Mouse (Mus musculus) CH12.LX (cell line): ENCODE results near the gene Fam168a. TPM values are rescaled to one million over a fixed set of nuclear protein-coding genes. Genes with fewer than 3 reads are reported as not detected.
A peak's percentile ranks its signal among the peaks of the same experiment; 100 is the strongest.

ENCODE experiments used
- DNase-seq: peaks from one replicate; pipeline ENCODE4 v3.0.0-alpha.2; 2013; ENCODE audit errors: extremely low read depth
- H3K27ac ChIP-seq: 2 replicates; pipeline ENCODE4 v1.5.1; 2012; ENCODE audit warnings: low read depth, mild to moderate bottlenecking, control low read depth, moderate library complexity; ENCODE audit not compliant: insufficient read depth
- H3K27me3 ChIP-seq: replicated peaks from 2 replicates; pipeline ENCODE3; 2012; ENCODE audit warnings: inconsistent platforms
- H3K36me3 ChIP-seq, 2 experiments: replicated peaks in 1 of 2; 2 replicates each; pipeline versions ENCODE3 to v1.6.1; 2012; ENCODE audit warnings: inconsistent platforms in 1 of 2, low read length in 1 of 2, mild to moderate bottlenecking in 1 of 2, mixed read lengths in 1 of 2, moderate library complexity in 1 of 2; ENCODE audit not compliant: control insufficient read depth in 1 of 2, insufficient read depth in 1 of 2
- H3K4me1 ChIP-seq, 2 experiments: 2 replicates each; pipeline ENCODE4 v1.6.1; 2012; ENCODE audit warnings: inconsistent platforms in 1 of 2, moderate library complexity in 1 of 2; ENCODE audit not compliant: insufficient read depth in 2 of 2, control insufficient read depth in 1 of 2
- H3K4me2 ChIP-seq: 2 replicates; pipeline ENCODE4 v1.6.1; 2012; ENCODE audit warnings: low read depth, mild to moderate bottlenecking, control low read depth; ENCODE audit not compliant: poor library complexity, insufficient read depth, severe bottlenecking
- H3K4me3 ChIP-seq, 3 experiments: fragments of 150-350 bp in 1 of 3; sonication (generic) in 1 of 3; replicated peaks in 1 of 3; 2 replicates each; pipeline versions ENCODE3 to v1.5.1; 2011 to 2012; ENCODE audit warnings: low read depth in 2 of 3, low read length in 2 of 3, mild to moderate bottlenecking in 2 of 3, moderate library complexity in 2 of 3, control low read depth in 1 of 3, improper control_type of control experiment in 1 of 3, inconsistent platforms in 1 of 3, mixed read lengths in 1 of 3; ENCODE audit not compliant: poor library complexity in 1 of 3
- H3K79me2 ChIP-seq: replicated peaks from 2 replicates; pipeline ENCODE4 v1.6.1; 2012; ENCODE audit warnings: mild to moderate bottlenecking, moderate library complexity; ENCODE audit not compliant: control insufficient read depth, poor library complexity, insufficient read depth, severe bottlenecking; ENCODE audit errors: extremely low read depth
- H3K9ac ChIP-seq: 2 replicates; pipeline ENCODE4 v1.6.1; 2012; ENCODE audit warnings: low read depth, mild to moderate bottlenecking, control low read depth, moderate library complexity; ENCODE audit not compliant: insufficient read depth
- H3K9me3 ChIP-seq: replicated peaks from 2 replicates; pipeline ENCODE3; 2012; ENCODE audit warnings: low read length, inconsistent platforms, mixed read lengths
- BHLHE40 ChIP-seq: IDR thresholded peaks from 2 replicates; pipeline ENCODE4 v1.6.1; 2011; ENCODE audit warnings: mild to moderate bottlenecking, low read depth, low read length, improper control_type of control experiment
- CHD2 ChIP-seq: IDR thresholded peaks from 2 replicates; pipeline ENCODE4 v1.6.1; 2011; ENCODE audit warnings: low read length, improper control_type of control experiment
- CTCF ChIP-seq, 2 experiments: IDR thresholded peaks in 1 of 2; conservative IDR thresholded peaks in 1 of 2; 2 replicates each; pipeline ENCODE4 v1.5.1; 2011 to 2012; ENCODE audit warnings: low read depth in 2 of 2, low read length in 2 of 2, improper control_type of control experiment in 1 of 2, inconsistent platforms in 1 of 2, mild to moderate bottlenecking in 1 of 2, moderate library complexity in 1 of 2
- ELF1 ChIP-seq: IDR thresholded peaks from 2 replicates; pipeline ENCODE4 v1.6.1; 2014; ENCODE audit warnings: low read depth, mild to moderate bottlenecking, inconsistent platforms, low read length, improper control_type of control experiment
- ETS1 ChIP-seq: conservative IDR thresholded peaks from 2 replicates; pipeline ENCODE4 v1.6.1; 2012; ENCODE audit warnings: low read depth, mild to moderate bottlenecking, inconsistent platforms, low read length, improper control_type of control experiment, moderate library complexity
- GABPA ChIP-seq: IDR thresholded peaks from 2 replicates; pipeline ENCODE4 v1.6.1; 2012; ENCODE audit warnings: low read depth, low read length, improper control_type of control experiment, inconsistent platforms; ENCODE audit not compliant: insufficient replicate concordance
- HCFC1 ChIP-seq: IDR thresholded peaks from 2 replicates; pipeline ENCODE4 v1.6.1; 2012; ENCODE audit warnings: low read depth, mild to moderate bottlenecking, inconsistent platforms, low read length, improper control_type of control experiment
- IRF4 ChIP-seq: IDR thresholded peaks from 2 replicates; pipeline ENCODE4 v1.6.1; 2014; ENCODE audit warnings: low read depth, mild to moderate bottlenecking, inconsistent platforms, low read length, improper control_type of control experiment
- JUN ChIP-seq: IDR thresholded peaks from 2 replicates; pipeline ENCODE4 v1.6.1; 2011; ENCODE audit warnings: low read depth, mild to moderate bottlenecking, low read length, improper control_type of control experiment, moderate library complexity; ENCODE audit not compliant: insufficient read depth
- JUND ChIP-seq: conservative IDR thresholded peaks from 2 replicates; pipeline ENCODE4 v1.6.1; 2011; ENCODE audit warnings: low read depth, low read length, improper control_type of control experiment
- KAT2A ChIP-seq: IDR thresholded peaks from 2 replicates; pipeline ENCODE4 v1.6.1; 2012; ENCODE audit warnings: low read length, improper control_type of control experiment, inconsistent platforms; ENCODE audit not compliant: insufficient replicate concordance
- MAX ChIP-seq: IDR thresholded peaks from 2 replicates; pipeline ENCODE4 v1.6.1; 2011; ENCODE audit warnings: low read length, improper control_type of control experiment
- MAZ ChIP-seq: IDR thresholded peaks from 2 replicates; pipeline ENCODE4 v1.6.1; 2012; ENCODE audit warnings: low read depth, mild to moderate bottlenecking, inconsistent platforms, low read length, improper control_type of control experiment, moderate library complexity
- MEF2A ChIP-seq: IDR thresholded peaks from 2 replicates; pipeline ENCODE4 v1.6.1; 2014; ENCODE audit warnings: low read depth, mild to moderate bottlenecking, inconsistent platforms, low read length, improper control_type of control experiment, borderline replicate concordance
- MXI1 ChIP-seq: IDR thresholded peaks from 2 replicates; pipeline ENCODE4 v1.6.1; 2011; ENCODE audit warnings: mild to moderate bottlenecking, low read depth, low read length, improper control_type of control experiment
- MYC ChIP-seq: IDR thresholded peaks from 2 replicates; pipeline ENCODE4 v1.6.1; 2011; ENCODE audit warnings: low read depth, mild to moderate bottlenecking, improper control_type of control experiment, low read length
- NELFE ChIP-seq: IDR thresholded peaks from 2 replicates; pipeline ENCODE4 v1.6.1; 2011; ENCODE audit warnings: low read depth, low read length, improper control_type of control experiment
- NRF1 ChIP-seq: IDR thresholded peaks from 2 replicates; pipeline ENCODE4 v1.6.1; 2014; ENCODE audit warnings: low read depth, mild to moderate bottlenecking, inconsistent platforms, low read length, improper control_type of control experiment, moderate library complexity
- PAX5 ChIP-seq: IDR thresholded peaks from 2 replicates; pipeline ENCODE4 v1.6.1; 2012; ENCODE audit warnings: low read length, inconsistent platforms, mixed read lengths
- POLR2A ChIP-seq: IDR thresholded peaks from 2 replicates; pipeline ENCODE4 v1.6.1; 2011; ENCODE audit warnings: low read depth, mild to moderate bottlenecking, improper control_type of control experiment, low read length
- SIN3A ChIP-seq: IDR thresholded peaks from 2 replicates; pipeline ENCODE4 v1.6.1; 2012; ENCODE audit warnings: low read length, improper control_type of control experiment, inconsistent platforms
- SMC3 ChIP-seq: IDR thresholded peaks from 2 replicates; pipeline ENCODE4 v1.6.1; 2011; ENCODE audit warnings: low read depth, low read length, improper control_type of control experiment
- TBP ChIP-seq: conservative IDR thresholded peaks from 2 replicates; pipeline ENCODE4 v1.6.1; 2011; ENCODE audit warnings: low read depth, low read length, improper control_type of control experiment
- TCF12 ChIP-seq: IDR thresholded peaks from 2 replicates; pipeline ENCODE4 v1.6.1; 2014; ENCODE audit warnings: low read depth, mild to moderate bottlenecking, inconsistent platforms, low read length, improper control_type of control experiment
- UBTF ChIP-seq: IDR thresholded peaks from 2 replicates; pipeline ENCODE4 v1.6.1; 2012; ENCODE audit warnings: low read depth, mild to moderate bottlenecking, inconsistent platforms, low read length, improper control_type of control experiment, moderate library complexity
- ZMIZ1 ChIP-seq: IDR thresholded peaks from 2 replicates; pipeline ENCODE4 v1.6.1; 2012; ENCODE audit warnings: low read depth, mild to moderate bottlenecking, inconsistent platforms, low read length, improper control_type of control experiment
- ZNF384 ChIP-seq: IDR thresholded peaks from 2 replicates; pipeline ENCODE4 v1.6.1; 2012; ENCODE audit warnings: low read depth, low read length, improper control_type of control experiment, inconsistent platforms
- dilution Hi-C: fragments of 300-500 bp; cut with MboI; formaldehyde crosslinking; loops from 2 replicates; pipeline ENCODE4 v1.14.3; 2020; ENCODE audit warnings: low sequenced_read_pairs; ENCODE audit not compliant: extremely low pct_unique_long_range_greater_than_20kb, extremely low pct_ligation_motif_present
- in situ Hi-C: fragments of 300-500 bp; cut with MboI; formaldehyde crosslinking; loops from 3 replicates; pipeline ENCODE4 v1.14.3; 2019; ENCODE audit warnings: low sequenced_read_pairs, low pct_ligation_motif_present, low pct_unique_long_range_greater_than_20kb, mixed read lengths
- polyA plus RNA-seq: library from polyadenylated mRNA; unstranded; fragments of >175 nt; gene quantifications from 2 replicates; pipeline ENCODE4 v1.2.1, GENCODE M21; 2012; ENCODE audit warnings: low read depth; ENCODE audit not compliant: insufficient read length
- total RNA-seq, 2 experiments: library from RNA; depleted of rRNA; stranded (reverse); fragments of 300-350 nt in 1 of 2; fragments of >200 nt in 1 of 2; gene quantifications; 2 replicates each; pipeline ENCODE4 v1.2.3; 2012 to 2014

The Fam168a gene
- total RNA-seq (2012; rRNA removed) (3.4 and 4.0 TPM in 2 replicates), total RNA-seq (2014; rRNA removed) (4.9 and 5.2 TPM in 2 replicates), polyA plus RNA-seq (11.6 and 15.0 TPM in 2 replicates)

GRCm38 (mm10) chr7:100706143-100706841 is at the start of gene Fam168a:
Gene Fam168a, plus strand, starts transcription at chr7:100706635.
- Histone ChIP-seq H3K4me1 (peaks cover 2 to 18% of the 10 kb centered on the region in 2 experiments; a peak in 3 of 4 replicates), H3K9ac (peak within 1 kb of the TSS; percentile 90), H3K4me3 (peak within 1 kb of the TSS; percentile 75 to 95 (median 85)), H3K36me3 (no peaks in the 10 kb centered on the region), H3K27ac (peak within 1 kb of the TSS; percentile 53; the same call in 1 of the 2 replicates), H3K4me2 (peak within 1 kb of the TSS; percentile 95), H3K27me3 (no peaks in the 10 kb centered on the region), H3K79me2 (peaks cover 8% of the 10 kb centered on the region), H3K9me3 (no peaks in the 10 kb centered on the region)
- DNase-seq: peak; percentile 94
- in situ Hi-C loops (no loop called here), dilution Hi-C loops (no loop called here)
- TF ChIP-seq IRF4 (0 out of 2 replicates have a peak, but pooled peaks have one; percentile 44), PAX5 (no peak), TBP (peak; percentile 72; the same call in 1 of the 2 replicates), ETS1 (peak; percentile 37; the same call in 1 of the 2 replicates), MAX (0 out of 2 replicates have a peak, but pooled peaks have one; percentile 10), ELF1 (peak; percentile 90), NRF1 (peak; percentile 70), JUN (no peak), SMC3 (peak; percentile 2; the same call in 1 of the 2 replicates), MXI1 (no peak), KAT2A (peak; percentile 90; the same call in 1 of the 2 replicates), UBTF (0 out of 2 replicates have a peak, but pooled peaks have one; percentile 55), HCFC1 (peak; percentile 93), SIN3A (peak; percentile 65; the same call in 1 of the 2 replicates), TCF12 (peak; percentile 51; the same call in 1 of the 2 replicates), CTCF (conservative IDR thresholded peaks at IDR 0.05 in 1 of 2, IDR thresholded peaks at IDR 0.05 in 1 of 2; ENCODE audit: low read depth in 2 of 2, low read length in 2 of 2) (no peak), POLR2A (peak; percentile 69), MYC (peak; percentile 42; the same call in 1 of the 2 replicates), ZNF384 (no peak), MEF2A (peak; percentile 60; the same call in 1 of the 2 replicates), MAZ (peak; percentile 94), BHLHE40 (0 out of 2 replicates have a peak, but pooled peaks have one; percentile 40), CHD2 (peak; percentile 93; the same call in 1 of the 2 replicates), ZMIZ1 (no peak), GABPA (peak; percentile 45; the same call in 1 of the 2 replicates), NELFE (0 out of 2 replicates have a peak, but pooled peaks have one; percentile 53), JUND (no peak)
